Mouse (Mus musculus): ENCODE measurements around the gene Pum2.

GRCm38 (mm10) chr12:8635546-8635945, 38.4 kb upstream of the Pum2 start:
- TF ChIP-seq CTCF (IDR thresholded peaks at IDR 0.05; ENCODE audit: insufficient read depth, low read depth, low read length), result no peak
- no peak for TF ChIP-seq POLR2A (IDR thresholded peaks at IDR 0.05; ENCODE audit: insufficient read depth, low read depth, low read length)
